Mouse (Mus musculus) splenic B cell, adult 2 months (primary cell): ENCODE measurements around the gene Nup85.

Experiments
- DNase-seq: peaks from one replicate; pipeline ENCODE4 v3.0.0-alpha.2; 2011; ENCODE audit warnings: low read depth, low spot score
- H3K27me3 ChIP-seq: 2 replicates; pipeline ENCODE4 v1.6.1; 2012; ENCODE audit warnings: mild to moderate bottlenecking, low read length, moderate library complexity, mixed read lengths; ENCODE audit not compliant: control insufficient read depth, poor library complexity, insufficient read depth, severe bottlenecking
- H3K36me3 ChIP-seq: 2 replicates; pipeline ENCODE4 v1.6.1; 2012; ENCODE audit warnings: mild to moderate bottlenecking, low read length, moderate library complexity, mixed read lengths; ENCODE audit not compliant: control insufficient read depth, poor library complexity, insufficient read depth, severe bottlenecking

Nup85 gene

DNA sequence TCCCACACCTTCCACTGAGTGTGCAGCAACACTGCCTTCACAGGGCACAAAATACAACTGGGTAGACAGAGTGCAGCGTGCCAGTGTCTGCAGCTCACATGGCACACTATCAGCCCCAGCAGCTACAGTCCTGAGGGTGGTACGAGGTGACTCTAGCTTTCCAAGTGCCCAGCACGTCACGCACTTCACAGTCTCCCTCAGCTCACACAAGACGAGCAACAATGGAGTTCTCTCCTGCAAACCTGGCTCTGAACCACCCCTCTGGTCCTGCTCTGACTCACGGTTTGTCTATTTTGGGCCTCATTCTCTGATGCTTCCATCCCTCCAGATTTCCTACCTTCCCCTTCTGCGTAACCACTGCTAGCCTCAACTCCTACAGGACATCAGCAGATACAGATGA is 35.5 kb downstream of the Nup85 start:
- no peak for DNase-seq
- no peaks in the 10 kb centered on the region for H3K27me3 ChIP-seq
- H3K36me3 ChIP-seq, result peaks cover 1% of the 10 kb centered on the region

DNA sequence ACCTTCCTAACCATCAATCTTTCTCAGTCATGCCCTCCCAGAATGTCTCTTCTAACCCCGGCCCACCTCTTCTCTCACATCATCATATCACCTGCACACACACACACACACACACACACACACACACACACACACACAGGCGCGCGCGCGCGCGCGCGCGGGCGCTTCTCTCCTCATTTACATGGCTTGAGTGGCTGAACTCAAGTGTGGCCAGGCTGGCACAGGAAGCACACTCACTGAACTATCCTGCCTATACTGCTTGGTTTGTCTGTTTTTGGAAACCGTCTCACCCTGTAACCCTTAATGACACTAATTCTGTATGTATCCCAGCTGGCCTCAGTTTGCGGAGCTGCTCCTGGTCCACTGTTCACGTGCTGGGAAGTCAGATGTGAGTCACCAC is 36.5 kb downstream of the Nup85 start:
- DNase-seq, result peak; percentile 58

DNA sequence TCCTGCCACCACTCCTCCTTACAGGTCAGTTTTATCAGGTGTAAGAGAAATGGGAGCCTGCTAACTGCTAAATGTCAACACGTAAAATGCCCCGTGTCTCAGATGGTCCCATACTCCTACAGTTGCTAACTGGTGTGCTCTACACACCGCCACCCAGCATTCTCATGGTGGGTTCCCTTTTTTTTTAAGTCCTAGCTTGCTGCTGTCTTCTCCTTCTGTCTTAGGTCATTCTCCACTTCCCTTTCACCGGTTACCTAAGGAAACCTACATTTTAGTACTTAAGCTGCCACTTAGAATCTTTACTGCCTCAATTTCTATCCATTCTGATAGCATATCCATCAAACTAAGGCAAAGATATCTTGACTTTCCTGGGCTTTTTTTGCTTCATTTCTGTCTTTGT is 36.9 kb downstream of the Nup85 start:
- DNase-seq, result peak; percentile 48
- Histone ChIP-seq H3K27me3 (no peaks in the 10 kb centered on the region), H3K36me3 (peaks cover 3% of the 10 kb centered on the region)

More for the DNA sequence above, 36.5 kb downstream of the Nup85 start:
- Histone ChIP-seq H3K27me3 (no peaks in the 10 kb centered on the region), H3K36me3 (peaks cover 1% of the 10 kb centered on the region)

DNA sequence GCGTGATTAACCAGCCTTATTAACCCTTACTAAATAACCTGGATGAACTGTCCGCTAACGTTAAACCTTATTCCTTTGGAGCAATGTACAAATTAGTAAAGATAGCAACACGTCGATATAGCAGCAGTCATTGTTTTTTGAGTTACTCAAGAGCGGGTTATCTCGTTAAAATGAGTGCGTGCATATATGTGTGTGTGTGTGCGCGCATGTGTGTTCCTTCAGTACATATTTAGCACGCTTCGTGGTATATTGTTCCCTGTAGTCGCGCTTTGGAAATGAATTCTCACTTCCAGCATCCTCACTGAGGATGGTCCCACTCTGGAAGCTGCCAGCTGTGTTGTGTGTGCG is 38.9 kb downstream of the Nup85 start:
- Histone ChIP-seq H3K27me3 (no peaks in the 10 kb centered on the region), H3K36me3 (peaks cover 12% of the 10 kb centered on the region)
- DNase-seq, result no peak

DNA sequence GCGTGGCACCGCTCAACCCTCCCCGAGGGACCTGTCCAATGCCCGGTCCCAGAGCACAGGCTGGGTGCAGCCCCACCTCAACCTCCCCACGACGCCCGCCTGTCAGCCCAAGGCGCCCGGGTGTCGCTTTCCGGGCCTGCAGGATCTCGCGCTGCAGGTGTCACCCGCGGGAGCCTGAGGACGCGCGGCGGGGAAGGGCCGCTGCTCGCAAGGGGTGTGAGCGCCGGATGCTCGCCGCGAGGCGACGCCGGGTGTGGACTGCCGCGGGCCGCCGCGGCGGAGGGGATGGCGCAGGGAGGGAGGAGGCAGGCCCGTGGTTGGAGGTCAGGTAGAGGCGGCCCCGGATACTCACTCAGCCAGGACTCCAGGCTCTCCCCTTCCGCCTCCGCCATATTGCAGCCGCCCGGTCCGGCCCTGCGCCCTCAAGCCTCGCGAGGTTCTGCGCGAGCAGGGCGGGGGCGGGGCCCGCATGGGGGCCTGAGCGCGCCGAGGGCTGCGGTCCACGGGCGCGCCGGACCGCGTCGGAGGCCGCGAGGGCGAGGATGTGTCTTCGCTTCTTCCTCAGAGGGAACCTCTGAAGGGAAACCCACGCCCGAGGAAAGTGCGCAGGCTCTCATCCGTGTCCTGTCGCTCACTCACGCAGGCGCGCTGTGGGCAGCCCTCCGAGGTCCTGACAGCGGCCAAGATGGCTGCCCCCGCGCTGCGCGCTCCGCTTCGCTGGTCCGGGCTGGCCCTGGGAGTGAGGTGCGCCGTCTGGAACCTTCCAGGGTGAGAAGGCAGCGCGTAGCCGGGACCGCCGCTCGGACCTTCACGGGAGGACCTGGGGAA is 39.5 kb downstream of the Nup85 start, which contains the start of the genes Mrps7 and Gga3:
TSS of gene Mrps7 (plus strand) at position 450 of the 828 bp plus-strand sequence.
TSS of gene Gga3 (minus strand) at position 576 of the 828 bp plus-strand sequence.
- no peaks in the 10 kb centered on the region for H3K27me3 ChIP-seq
- peaks cover 12% of the 10 kb centered on the region for H3K36me3 ChIP-seq
- DNase-seq, result peak; percentile 96

DNA sequence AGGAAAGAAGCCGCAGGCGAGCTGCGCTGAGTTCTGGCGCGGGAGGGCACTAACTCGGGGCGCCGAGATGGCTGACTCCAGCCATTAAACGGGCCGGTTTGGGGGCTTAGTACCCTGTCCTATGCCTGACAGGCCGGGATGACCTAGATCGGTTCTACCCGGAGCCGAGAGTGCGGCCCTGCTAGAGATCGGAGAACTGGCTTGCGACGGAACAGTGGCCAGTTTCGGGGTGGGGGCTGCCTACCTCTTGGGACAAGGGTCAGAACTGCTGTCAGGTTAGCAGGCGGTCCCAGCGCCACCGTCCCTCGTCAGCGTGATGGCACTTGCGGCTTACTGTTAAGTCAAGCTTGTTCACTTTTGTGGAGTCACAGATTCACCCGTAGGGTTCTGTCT is 40.1 kb downstream of the Nup85 start:
- peaks cover 12% of the 10 kb centered on the region for H3K36me3 ChIP-seq
- no peaks in the 10 kb centered on the region for H3K27me3 ChIP-seq
- DNase-seq, result peak; percentile 50

DNA sequence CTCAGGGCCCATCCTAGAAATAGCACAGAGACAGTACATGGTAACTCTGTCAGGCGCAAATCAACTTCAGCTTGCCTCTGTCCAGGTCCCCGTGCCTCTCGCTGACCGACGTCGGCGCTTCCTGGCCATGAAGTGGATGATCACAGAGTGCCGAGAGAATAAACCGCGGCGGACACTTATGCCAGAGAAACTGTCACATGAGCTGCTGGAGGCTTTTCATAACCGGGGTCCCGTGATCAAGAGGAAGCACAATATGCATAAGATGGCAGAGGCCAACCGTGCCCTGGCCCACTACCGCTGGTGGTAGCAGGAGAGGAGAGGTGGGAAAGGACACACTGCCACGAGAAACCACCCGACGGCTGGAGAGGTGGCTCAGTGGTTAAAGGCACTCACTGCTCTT is 42.5 kb downstream of the Nup85 start:
- Histone ChIP-seq H3K36me3 (peaks cover 13% of the 10 kb centered on the region), H3K27me3 (no peaks in the 10 kb centered on the region)
- DNase-seq, result no peak

DNA sequence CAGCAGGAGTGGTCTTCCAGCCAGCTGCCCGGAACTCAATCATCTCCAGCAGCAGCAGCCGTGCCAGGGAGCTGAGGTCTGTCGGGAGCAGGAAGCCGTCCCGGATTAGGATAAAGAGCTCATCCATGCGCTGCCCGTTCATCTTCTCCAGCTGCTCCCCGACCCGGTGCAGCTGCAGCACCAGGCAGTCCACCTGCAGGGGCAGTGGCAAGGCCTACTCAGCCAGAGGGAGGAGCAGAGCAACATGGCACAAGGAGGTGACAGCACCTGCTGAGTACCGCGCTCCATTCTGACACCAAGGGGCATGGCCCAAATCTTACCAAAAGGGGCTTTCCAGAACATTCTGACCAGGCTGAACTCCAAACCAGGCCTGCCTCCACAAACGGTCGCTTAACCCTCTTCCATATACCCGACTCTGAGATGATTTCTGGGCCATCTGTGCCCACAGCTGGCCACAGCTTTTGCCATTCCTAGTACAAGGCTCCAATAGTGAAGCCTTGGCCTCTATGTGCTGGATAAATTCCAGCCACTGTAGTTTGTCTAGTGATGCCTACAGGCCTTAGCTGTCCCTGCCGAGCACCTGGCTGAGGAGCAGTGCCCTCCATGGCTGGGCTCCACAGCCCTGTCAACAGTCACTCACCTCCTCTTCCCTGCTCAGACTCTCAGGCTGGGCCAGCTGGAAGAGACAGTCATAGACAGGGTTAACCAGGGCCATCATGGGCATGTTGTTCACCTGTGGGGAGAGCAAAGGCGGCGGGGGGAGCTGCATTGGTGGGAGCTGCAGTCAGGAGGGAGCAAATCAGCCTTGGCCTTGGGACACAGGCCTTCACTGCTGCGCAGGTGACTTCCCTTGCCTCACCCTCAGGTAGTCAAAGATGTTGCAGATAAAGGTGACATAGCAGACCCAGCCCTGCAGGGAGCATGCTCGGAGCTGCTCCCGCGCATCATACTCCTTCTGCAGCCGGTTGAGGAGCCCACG is 44.5 kb downstream of the Nup85 start:
- Histone ChIP-seq H3K36me3 (peaks cover 13% of the 10 kb centered on the region), H3K27me3 (no peaks in the 10 kb centered on the region)
- no peak for DNase-seq

DNA sequence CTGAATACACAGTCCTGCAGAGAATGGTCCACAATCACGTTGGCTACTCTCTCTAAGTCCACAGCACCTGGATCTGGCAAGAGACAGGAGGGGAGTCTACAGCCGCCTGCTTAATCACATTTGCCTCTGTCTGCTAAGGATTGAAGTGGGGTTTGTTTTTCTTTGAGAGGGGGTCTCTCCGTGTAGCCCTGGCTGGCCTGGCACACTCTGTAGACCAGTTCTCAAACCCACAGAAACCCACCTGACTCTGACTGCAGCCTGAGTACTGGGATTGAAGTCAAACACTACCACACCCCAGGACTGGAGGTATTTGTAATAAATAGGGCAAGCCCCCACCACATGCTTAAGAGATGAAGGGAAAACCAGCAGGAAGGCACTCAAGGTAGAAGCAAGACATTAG is 45.3 kb downstream of the Nup85 start:
- peaks cover 13% of the 10 kb centered on the region for H3K36me3 ChIP-seq
- H3K27me3 ChIP-seq, result no peaks in the 10 kb centered on the region
- DNase-seq, result no peak

DNA sequence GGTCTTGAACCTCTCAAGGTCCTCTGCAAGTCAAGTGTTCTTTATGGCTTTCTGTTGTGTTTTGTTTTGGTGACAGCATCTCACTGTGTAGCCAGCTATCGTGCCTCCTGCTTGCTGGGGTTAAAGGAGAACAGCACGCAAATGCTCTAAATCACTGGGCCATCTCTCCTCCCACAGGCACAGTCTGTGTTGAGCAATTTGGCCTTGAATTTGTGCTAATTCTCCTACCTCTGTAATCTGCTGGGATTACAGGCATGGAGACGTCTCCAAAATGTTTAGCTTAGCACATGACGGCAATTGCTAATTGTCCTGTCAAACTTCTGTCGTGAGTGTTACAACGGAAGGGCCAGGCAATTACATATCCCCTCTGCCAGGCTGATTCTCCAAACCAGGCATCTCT is 46.9 kb downstream of the Nup85 start:
- Histone ChIP-seq H3K36me3 (peaks cover 14% of the 10 kb centered on the region), H3K27me3 (no peaks in the 10 kb centered on the region)
- no peak for DNase-seq

DNA sequence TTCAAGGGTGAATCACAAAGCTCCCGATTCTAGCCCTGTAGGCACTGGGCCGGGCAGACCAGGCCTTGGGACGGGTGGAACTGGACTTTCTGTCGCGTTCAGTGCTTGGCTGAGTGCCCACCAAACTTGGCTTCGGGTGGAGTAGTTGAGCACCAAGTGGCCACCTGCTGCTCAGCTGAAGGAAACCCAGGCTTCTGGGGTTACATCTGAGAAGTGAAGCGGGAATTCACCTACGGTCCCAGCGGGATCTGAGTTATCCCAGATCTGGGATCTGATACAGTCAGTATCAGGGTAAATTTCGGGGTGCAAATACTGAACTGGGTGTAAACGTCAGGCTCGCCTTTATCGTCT is 47.8 kb downstream of the Nup85 start:
- DNase-seq, result peak; percentile 41
- Histone ChIP-seq H3K27me3 (no peaks in the 10 kb centered on the region), H3K36me3 (peaks cover 9% of the 10 kb centered on the region)

DNA sequence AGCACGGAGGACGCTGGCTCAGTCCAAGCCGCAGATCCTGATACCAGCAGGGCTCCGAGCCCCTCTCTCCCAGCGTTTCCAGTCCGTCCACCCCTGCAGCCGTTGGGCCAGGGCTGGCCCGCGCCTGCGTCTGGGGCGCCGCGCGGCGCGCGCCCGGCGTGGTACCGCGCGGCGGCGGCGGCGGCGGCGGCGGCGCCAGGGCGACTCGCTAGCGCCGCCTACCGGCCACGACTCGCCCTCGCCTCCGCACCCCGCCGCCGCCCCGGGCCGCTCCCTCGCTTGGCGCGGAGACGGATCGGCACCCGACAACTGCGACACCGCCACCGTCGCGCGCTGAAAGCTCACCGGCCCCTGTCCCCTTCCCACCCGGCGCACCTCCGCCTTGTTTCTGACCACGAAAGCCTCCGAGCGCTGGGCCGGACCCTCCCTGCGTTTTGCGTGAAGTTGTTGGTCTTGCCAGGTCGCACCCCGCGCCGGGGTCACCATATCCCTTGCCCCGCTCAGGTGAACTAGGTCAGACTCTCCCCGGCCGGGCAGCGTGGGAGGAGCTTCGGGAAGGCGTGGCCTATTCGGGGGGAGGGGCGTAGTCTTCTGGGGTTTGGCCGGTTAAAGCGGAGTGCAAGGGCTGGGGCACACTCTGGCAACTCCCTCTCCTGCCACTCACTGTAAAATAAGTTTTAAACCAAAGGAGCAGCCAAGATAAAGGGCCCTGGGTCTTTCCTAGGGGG is 48.3 kb downstream of the Nup85 start, which contains the start of gene Mif4gd:
TSS of gene Mif4gd (minus strand) at position 560 of the 728 bp plus-strand sequence.
- Histone ChIP-seq H3K36me3 (peaks cover 9% of the 10 kb centered on the region), H3K27me3 (no peaks in the 10 kb centered on the region)
- DNase-seq, result peak; percentile 96

DNA sequence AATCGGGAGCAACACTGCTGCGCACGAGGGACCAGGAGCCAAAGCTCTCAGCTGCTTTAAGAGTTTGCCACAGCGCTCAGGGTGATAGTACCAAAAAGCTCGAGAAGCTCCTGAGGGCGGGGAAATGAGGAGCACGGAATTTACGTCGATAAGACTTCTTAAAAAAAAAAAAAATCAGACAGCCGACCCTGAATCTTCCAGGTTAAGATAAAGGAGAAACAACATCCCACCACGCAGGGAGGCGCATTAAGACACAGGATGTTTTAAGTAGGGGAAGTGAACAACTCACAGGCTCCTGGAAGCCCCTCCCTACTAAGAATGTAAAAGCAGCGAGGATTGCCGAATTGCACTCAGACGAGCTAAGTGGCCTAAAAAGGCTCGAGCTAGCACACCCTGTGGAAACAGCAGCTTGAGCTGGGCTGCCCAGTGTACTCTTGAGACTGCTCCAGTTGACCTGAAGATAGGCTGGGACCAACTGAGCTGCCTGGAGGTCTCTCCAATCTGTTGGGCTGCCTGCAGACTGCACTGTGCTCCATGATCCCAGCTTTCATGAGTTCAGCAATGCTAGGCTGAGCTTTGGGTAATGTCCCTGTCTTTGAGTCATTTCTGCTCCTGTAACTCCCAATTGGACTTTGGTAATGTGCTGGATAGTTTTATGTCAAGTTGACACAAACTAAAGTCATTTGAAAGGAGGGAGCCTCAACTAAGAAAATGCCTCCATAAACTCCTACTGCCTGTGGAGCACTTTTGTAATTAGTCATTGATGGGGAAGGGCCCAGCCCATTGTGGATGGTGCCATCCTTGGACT is 49.1 kb downstream of the Nup85 start:
- peak; percentile 65 for DNase-seq

More for the DNA sequence above, 49.1 kb downstream of the Nup85 start:
- Histone ChIP-seq H3K27me3 (no peaks in the 10 kb centered on the region), H3K36me3 (peaks cover 5% of the 10 kb centered on the region)
